Mouse (Mus musculus): ENCODE results near the gene Mettl21a.

Gene Mettl21a

DNA sequence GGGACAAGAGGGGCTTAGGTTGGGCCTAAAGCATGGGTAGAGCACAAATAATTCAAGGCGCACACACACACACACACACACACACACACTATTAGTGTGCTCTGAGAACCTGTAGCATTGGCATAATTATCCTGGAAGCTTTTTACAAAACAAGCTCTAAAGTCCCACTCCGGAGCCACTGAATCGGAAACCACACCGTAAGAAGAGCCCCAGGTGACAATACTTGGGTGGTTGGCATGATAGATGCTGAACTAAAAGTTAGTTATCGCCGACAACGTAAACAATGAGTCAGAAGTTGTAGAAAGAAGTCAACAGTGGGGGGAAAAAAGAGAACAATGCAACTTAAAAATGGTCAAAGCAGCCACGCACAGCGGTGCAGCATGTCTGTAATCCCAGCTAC is 2.7 kb downstream of the Mettl21a start:
- DNase-seq: no peak

DNA sequence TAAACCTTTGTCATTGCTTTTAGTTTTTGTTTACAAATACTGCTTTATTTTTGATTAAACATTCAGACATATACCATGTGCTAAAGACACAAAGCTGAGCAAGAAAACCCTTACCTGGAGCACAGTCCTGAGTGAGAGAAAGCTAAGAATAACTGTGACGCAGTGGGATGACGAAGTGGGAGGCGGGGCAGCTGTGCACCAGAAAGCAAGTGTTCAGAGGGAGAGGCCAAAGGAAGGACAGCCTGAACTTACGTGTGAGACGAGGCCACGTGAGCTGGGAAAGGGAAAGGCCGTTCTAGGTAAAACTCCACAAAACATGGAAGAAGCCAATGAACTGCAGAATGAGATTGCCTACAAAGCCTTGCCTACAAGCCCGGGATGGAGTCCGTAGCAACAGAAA is 7.1 kb downstream of the Mettl21a start:
- no peak for DNase-seq

DNA sequence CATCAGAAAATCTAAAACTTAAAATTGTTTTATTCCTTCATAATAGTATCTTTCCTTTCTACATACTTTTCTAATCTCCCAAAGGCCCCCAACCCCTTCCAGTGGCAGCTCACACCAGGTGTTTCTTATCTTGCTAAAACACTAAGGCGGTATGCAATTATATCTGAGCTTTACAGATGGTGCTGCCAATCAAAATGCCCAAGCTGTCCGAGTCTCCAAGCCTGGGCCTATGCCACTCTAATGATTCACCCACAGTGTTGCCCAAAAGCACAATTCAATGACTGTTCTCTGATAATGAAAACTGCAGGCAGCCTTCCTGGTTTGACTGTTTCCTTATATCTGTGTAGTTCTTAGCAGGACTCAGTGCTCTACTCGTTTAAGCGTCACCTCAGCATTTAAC is 7.9 kb downstream of the Mettl21a start:
- no peak for DNase-seq

DNA sequence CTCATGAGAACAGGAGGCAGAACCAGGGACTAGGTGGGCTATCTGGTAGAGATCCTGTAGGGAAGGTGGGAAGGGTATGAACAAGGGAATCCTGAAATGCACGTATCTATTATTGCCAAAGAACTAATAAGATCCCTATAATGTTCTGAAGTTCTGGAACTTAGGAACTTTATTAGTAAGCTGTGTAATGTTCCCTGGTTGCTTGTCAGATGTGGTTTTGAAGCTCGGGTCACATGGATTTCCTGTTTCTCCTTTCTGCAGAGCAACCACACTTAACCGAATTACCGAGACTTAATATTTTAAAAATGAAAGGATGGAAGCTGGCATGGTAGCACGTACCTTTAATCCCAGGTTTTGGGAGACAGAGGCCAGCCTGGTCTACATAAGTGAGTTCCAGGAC is 13.7 kb downstream of the Mettl21a start:
- DNase-seq: no peak

DNA sequence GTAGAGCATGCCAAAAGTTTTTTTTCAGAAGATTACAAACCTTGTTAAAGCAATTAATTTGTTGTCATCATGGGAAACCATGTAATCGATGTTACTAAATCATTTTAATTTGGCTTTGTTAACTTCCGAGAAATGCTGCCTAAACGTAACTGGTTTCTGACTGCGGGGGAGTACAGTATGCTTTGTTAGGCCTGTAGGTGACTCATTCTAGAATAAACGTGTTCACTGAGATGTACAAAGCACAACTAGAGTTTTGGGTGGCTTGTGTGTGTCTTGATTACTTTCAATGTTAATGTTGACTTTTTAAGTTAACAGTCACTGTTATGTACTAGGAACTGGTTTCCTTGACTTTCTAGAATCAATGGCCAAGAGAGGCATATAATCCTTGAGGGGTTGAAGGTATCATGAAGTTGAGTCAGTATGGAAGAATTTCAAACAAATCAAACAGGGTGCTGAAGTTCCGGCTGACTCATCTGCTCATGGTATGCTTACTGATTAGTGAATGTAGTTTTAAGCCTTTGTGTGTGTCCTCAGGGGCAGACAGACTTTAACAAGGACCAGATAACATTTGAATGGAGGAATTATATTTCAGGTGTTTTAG is 15.7 kb downstream of the Mettl21a start:
- no peak for DNase-seq

DNA sequence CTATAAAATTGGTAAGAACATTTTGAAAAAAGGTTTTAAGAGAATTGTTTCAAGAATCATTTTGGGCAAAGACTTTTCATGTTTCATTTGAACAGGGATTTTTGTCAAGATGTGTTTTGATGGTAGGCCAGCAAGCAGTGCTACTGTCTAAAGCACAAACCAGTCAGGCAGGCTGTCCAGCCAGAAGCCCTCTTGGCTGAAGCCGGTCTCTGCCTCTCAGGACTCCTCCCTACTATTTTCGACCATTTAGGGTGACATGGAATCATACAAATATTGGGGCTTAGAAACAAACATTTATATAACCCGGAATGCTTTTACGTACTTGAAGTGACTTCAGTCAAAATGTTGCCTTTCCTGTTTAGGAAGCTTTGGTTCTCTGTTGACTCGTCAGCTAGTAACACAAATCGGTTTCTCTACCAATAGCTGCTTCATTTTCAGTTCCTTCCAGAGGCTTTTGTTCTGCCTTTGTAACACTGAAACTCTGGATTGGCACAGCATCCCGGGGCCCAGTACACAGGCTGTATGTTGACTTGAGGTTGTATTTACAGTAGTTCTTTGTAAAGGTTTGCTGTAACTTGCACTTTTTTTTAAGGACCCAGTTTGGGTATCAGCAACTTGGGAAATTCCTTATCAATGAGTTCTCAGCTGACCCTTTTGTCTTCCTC is 16.5 kb downstream of the Mettl21a start:
- no peak for DNase-seq

DNA sequence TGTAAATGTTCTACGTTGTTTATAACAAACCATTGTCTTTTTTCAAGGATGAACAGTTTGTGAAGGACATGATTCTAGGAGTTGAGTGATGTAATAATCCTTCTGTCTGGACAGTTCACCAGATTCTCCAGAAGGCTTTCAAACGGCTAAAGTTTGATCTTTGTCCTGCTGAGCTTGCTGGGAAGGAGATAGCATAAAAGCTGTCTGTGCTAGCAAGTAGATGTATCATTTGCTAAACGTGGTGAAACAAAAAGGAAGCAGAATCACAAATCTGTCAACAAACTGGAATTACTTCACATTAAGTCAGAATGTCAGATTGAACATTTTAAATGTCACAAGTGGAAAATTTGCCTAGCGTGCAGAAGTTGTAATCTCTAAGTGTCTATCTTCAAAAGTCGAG is 18.1 kb downstream of the Mettl21a start:
- no peak for DNase-seq

DNA sequence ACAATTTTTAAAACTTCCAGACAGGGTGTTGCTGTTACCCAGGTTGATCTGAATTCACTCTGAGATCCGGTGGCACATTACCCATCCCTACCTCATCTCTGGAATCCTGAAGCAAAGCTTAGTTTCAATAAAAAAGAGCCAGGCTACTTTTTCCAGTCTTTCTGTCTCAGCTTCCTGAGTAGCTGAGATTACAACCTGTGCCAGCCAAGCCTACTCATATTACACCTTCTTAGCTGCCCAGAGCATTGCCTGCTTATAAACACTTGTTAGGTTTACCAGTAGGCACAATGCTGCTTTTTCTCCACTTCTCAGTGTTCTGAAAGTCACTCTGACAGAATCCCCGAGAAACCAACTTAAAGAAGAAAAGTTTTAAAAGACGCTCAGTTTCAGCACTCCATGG is 38.2 kb downstream of the Mettl21a start:
- no peak for DNase-seq

DNA sequence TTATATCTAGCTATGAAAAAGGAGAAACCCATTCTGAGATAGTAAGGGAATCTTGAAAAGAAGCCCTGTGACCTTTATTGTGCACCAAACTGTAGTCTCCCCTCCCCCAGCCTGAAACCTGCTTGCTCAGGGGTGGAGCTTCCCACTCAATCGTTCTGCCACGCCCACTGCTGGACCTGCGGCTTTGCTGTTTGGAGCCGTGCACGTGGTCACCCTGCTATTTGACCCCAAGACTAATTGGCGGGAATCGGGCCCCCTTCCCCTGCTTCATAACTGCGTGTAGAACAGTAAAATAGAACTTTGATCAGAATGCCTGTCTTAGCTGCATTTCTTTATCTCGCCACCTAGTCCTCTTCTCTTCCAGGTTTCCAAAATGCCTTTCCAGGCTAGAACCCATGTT is 39.1 kb downstream of the Mettl21a start:
- peak in 1 of 2 experiments; percentile 10 for DNase-seq

DNA sequence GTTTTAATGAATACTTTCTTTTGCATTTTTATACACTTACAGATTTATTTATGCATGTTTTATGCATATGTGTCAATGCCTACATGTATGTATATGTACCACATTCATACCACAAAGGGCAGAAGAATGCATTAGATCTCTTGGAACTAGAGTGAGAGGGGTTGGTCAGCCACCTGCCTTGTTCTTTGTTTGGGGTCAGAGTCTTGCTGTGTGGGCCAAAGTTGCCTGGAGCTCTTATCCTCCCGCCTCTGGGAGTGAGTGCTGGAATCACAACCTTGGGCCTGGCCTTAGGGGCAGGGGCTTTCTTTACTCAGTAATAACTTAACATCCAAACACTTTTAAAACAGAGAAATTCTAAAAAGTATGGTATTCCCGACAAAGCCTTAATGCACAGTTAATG is 40.3 kb downstream of the Mettl21a start:
- DNase-seq: no peak

DNA sequence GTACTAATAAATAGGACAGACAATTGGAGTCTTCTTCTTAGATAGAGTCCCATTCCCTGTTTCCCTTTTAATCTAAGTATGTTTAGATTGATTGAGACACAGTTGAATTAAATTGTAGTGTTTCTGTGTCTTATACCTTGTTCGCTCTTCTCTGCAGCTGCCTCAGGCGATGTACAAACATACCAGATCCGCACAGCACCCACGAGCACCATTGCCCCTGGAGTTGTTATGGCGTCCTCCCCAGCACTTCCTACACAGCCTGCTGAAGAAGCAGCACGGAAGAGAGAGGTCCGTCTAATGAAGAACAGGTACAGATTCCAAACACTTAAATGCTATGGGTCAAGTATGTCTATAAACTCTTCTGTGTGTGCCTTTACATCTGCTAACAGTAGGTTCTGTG is 41.0 kb downstream of the Mettl21a start:
- no peak for DNase-seq

DNA sequence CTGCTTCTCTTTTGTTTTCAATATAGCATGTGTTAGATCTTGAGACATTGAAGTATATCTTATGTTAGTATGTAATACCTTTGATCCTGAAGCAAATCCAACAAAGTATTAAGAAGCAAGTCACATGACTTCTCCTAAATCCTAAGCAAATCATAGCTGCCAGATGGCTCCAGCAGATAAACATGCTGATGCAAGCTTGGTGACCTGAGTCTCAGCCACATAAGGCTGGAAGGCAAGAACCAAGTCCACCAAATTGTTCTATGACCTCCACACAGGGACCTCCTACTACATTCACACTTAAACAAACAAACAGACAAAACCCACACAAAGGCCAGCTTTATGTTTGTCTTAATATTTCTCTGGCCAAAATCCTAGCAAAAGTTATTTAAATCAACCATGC is 48.8 kb downstream of the Mettl21a start:
- no peak for DNase-seq

DNA sequence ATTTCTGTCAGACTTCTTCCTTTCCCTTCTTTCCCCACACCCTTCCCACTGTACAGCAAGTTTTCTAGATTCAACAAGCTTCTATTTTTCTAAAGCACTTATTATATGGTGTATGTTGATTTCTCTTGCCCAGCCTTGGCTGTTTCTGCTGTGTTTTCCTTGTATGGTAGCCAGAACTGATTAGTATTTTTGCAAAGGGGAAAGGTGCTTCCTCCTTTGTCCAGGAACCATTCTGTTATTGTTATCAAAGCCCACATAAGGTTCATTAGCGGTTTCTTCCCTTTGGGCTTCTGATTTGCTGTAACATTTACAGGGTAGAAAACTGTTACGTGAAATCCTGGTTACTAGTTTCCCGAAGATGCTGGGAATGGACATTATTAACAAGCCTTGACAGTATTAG is 56.9 kb downstream of the Mettl21a start:
- DNase-seq: no peak
